In the genomic region with DNA sequence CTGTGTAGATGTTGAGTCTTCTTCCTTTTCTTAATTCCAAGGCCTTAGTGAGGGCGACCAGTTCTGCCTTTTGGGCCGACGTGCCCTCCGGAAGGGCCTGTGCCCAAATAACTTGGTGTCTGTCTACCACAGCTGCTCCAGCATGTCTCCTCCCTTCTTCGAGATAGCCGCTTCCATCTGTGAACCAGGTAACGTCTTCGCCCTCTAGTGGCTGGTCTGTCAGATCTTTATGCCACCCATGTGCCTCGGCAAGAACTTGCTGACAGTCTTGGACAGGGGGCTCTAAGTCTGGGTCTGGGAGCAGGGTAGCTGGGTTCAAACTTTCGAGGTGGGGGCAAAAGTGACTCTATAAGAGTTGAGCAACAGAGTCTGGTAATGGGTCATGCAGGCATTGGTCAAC, we compare ENCODE assay signal across 13 mouse cellular contexts. TPM values are rescaled to one million over a fixed set of nuclear protein-coding genes. Genes with fewer than 3 reads are reported as not detected.
DNase-seq lines count a peak whose midpoint lies in the region; ATAC-seq and TF ChIP-seq lines count a peak whose summit lies in the region.
"Not testable (repeated sequence)": the region's sequence is repeated elsewhere in the genome, so short reads cannot be mapped to it uniquely, and the experiment has no call there.
"Had no signal": no experiment of that assay in that cellular context is flagged by ENCODE, and none has a peak within 500 bp of the region (broad histone marks: within the 10 kb centered on the region; RNA-seq: fewer than 3 reads in every experiment).

No protein-coding gene starts in this region.

- H3K4me2 ChIP-seq in embryonic facial prominence, embryonic 14.5 days (ENCODE audit: low read depth, low read length); intestine, postnatal 0 days (replicated peaks; ENCODE audit: low read depth); midbrain, postnatal 0 days (ENCODE audit: low read depth, low read length, poor library complexity, severe bottlenecking): not testable (repeated sequence)

- not testable (repeated sequence) for H3K4me3 ChIP-seq in ES-Bruce4 (ENCODE audit: low read depth, low read length); embryonic facial prominence, embryonic 14.5 days (ENCODE audit: low read depth, low read length); intestine, postnatal 0 days (ENCODE audit: low read depth, low read length); limb, embryonic 10.5 days; midbrain, postnatal 0 days (ENCODE audit: low read depth, low read length)

- DNase-seq in adrenal gland, postnatal 14 days, result peak; percentile 49
- DNase-seq in embryonic facial prominence, embryonic 14.5 days (ENCODE audit: low spot score), result peak; percentile 0
- peak; percentile 29 for DNase-seq in limb, embryonic 10.5 days (ENCODE audit: low spot score)
- DNase-seq in midbrain, postnatal 0 days (ENCODE audit: low spot score), result not testable (repeated sequence)
- DNase-seq in thymus, adult 18-20 months, result peak; percentile 2 to 5

- H3K27me3 ChIP-seq in ES-Bruce4 (ENCODE audit: control insufficient read depth, insufficient read depth, low read length, poor library complexity, severe bottlenecking); embryonic facial prominence, embryonic 14.5 days (replicated peaks; ENCODE audit: control insufficient read depth, insufficient read depth, low read length); intestine, postnatal 0 days (replicated peaks; ENCODE audit: control insufficient read depth, insufficient read depth, low read length); limb, embryonic 10.5 days (ENCODE audit: low read depth, poor library complexity, severe bottlenecking); midbrain, postnatal 0 days (ENCODE audit: insufficient read depth, low read length): not testable (repeated sequence)

- not testable (repeated sequence) for TF ChIP-seq EP300 in ES-Bruce4 (IDR thresholded peaks at IDR 0.05; ENCODE audit: insufficient read depth, low read depth, low read length)

- H3K36me3 ChIP-seq in ES-Bruce4 (ENCODE audit: control insufficient read depth, insufficient read depth, low read length, poor library complexity, severe bottlenecking); embryonic facial prominence, embryonic 14.5 days (ENCODE audit: control insufficient read depth, insufficient read depth, low read length); intestine, postnatal 0 days (ENCODE audit: control insufficient read depth, insufficient read depth); limb, embryonic 10.5 days; midbrain, postnatal 0 days (ENCODE audit: insufficient read depth, low read length): not testable (repeated sequence)

- WGBS in embryonic facial prominence, embryonic 14.5 days, result 52% methylated on average over 10 of the region's 10 CpGs
- WGBS in intestine, postnatal 0 days, result 51% methylated on average over 10 of the region's 10 CpGs
- 56% methylated on average over 10 of the region's 10 CpGs for WGBS in limb, embryonic 10.5 days
- WGBS in midbrain, postnatal 0 days, result 62% methylated on average over 10 of the region's 10 CpGs

- ATAC-seq in embryonic facial prominence, embryonic 14.5 days (ENCODE audit: low read depth); intestine, postnatal 0 days; midbrain, postnatal 0 days (ENCODE audit: low FRiP score): not testable (repeated sequence)

- not testable (repeated sequence) for H3K27ac ChIP-seq in ES-Bruce4 (ENCODE audit: insufficient read depth, low read length); embryonic facial prominence, embryonic 14.5 days (replicated peaks; ENCODE audit: low read depth, low read length); intestine, postnatal 0 days (ENCODE audit: low read depth, low read length); limb, embryonic 10.5 days; midbrain, postnatal 0 days (ENCODE audit: low read depth, low read length)

- H3K9me3 ChIP-seq in ES-Bruce4 (replicated peaks; ENCODE audit: control insufficient read depth, insufficient read depth, low read length, poor library complexity, severe bottlenecking); embryonic facial prominence, embryonic 14.5 days (ENCODE audit: control insufficient read depth, low read length); intestine, postnatal 0 days (ENCODE audit: control insufficient read depth); limb, embryonic 10.5 days (replicated peaks); midbrain, postnatal 0 days (ENCODE audit: low read length): not testable (repeated sequence)

- peak; percentile 46 for TF ChIP-seq CTCF in ES-Bruce4 (IDR thresholded peaks at IDR 0.05; ENCODE audit: low read depth, low read length)
- TF ChIP-seq CTCF in intestine, postnatal 0 days (IDR thresholded peaks at IDR 0.05; ENCODE audit: low read depth), result peak; percentile 74
- peak; percentile 4; the same call in 1 of the 2 replicates for TF ChIP-seq CTCF in midbrain, postnatal 0 days (IDR thresholded peaks at IDR 0.05)

- H3K9ac ChIP-seq in ES-Bruce4 (ENCODE audit: low read depth, poor library complexity, severe bottlenecking); embryonic facial prominence, embryonic 14.5 days (ENCODE audit: low read depth, low read length); intestine, postnatal 0 days (ENCODE audit: low read depth, low read length); midbrain, postnatal 0 days (replicated peaks; ENCODE audit: low read length, poor library complexity, severe bottlenecking): not testable (repeated sequence)

- not testable (repeated sequence) for H3K4me1 ChIP-seq in ES-Bruce4 (ENCODE audit: control insufficient read depth, insufficient read depth, low read length); embryonic facial prominence, embryonic 14.5 days (ENCODE audit: control insufficient read depth, insufficient read depth, low read length); intestine, postnatal 0 days (replicated peaks; ENCODE audit: control insufficient read depth, insufficient read depth, low read length); limb, embryonic 10.5 days; midbrain, postnatal 0 days (ENCODE audit: insufficient read depth, low read length)

- TF ChIP-seq POLR2A in ES-Bruce4 (IDR thresholded peaks at IDR 0.05; ENCODE audit: insufficient read depth, low read length), result not testable (repeated sequence)

RNA-seq across cellular contexts. Expression of a gene that starts 2.6 kb away (rescaled TPM):
- not detected in 2 replicates for polyA plus RNA-seq in ES-Bruce4 (2011; ENCODE audit: insufficient read depth, insufficient read length, low read depth, missing spikeins)
- total RNA-seq in adrenal gland, postnatal 14 days (2021), result 0.15 TPM in 1 of 2 replicates, not detected in the other
- not detected in 2 replicates for polyA plus RNA-seq in embryonic facial prominence, embryonic 14.5 days (2014; fragmentation: Nextera tagmentation; extraction: Ambion mirVana)
- 0.21 TPM in 1 of 2 replicates, not detected in the other for polyA plus RNA-seq in intestine, postnatal 0 days (2015; fragmentation: Nextera tagmentation; extraction: Ambion mirVana)
- polyA plus RNA-seq in limb, embryonic 10.5 days (2016; fragmentation: Nextera tagmentation; extraction: Ambion mirVana), result not detected in 2 replicates
- total RNA-seq in midbrain, postnatal 0 days (2014; rRNA removed), result not detected in 2 replicates
- not detected in 2 replicates for polyA plus RNA-seq in midbrain, postnatal 0 days (2015; fragmentation: Nextera tagmentation; extraction: Ambion mirVana)
- total RNA-seq: G1E; hematopoietic stem cell, adult 5-6 weeks; layer of hippocampus, postnatal 36 days had no signal
- polyA plus RNA-seq: G1E; limb, embryonic 15.5 days had no signal

RNA-seq across cellular contexts. Expression of a gene that starts 26.9 kb away (rescaled TPM):
- polyA plus RNA-seq in ES-Bruce4 (2011; ENCODE audit: insufficient read depth, insufficient read length, low read depth, missing spikeins), result not detected in 2 replicates
- not detected in 2 replicates for total RNA-seq in adrenal gland, postnatal 14 days (2021)
- 0.14 TPM in 1 of 2 replicates, not detected in the other for polyA plus RNA-seq in embryonic facial prominence, embryonic 14.5 days (2014; fragmentation: Nextera tagmentation; extraction: Ambion mirVana)
- polyA plus RNA-seq in intestine, postnatal 0 days (2015; fragmentation: Nextera tagmentation; extraction: Ambion mirVana), result 0.60 and 0.85 TPM in 2 replicates
- polyA plus RNA-seq in limb, embryonic 10.5 days (2016; fragmentation: Nextera tagmentation; extraction: Ambion mirVana), result not detected in 2 replicates
- total RNA-seq in midbrain, postnatal 0 days (2014; rRNA removed), result not detected in 2 replicates
- polyA plus RNA-seq in midbrain, postnatal 0 days (2015; fragmentation: Nextera tagmentation; extraction: Ambion mirVana), result not detected in 2 replicates
- total RNA-seq: heart, adult 18-20 months; hematopoietic stem cell, adult 5-6 weeks; layer of hippocampus, postnatal 36 days had no signal
- polyA plus RNA-seq: G1E; limb, embryonic 15.5 days had no signal

RNA-seq across cellular contexts. Expression of a gene that starts 39.0 kb away (rescaled TPM):
- not detected in 2 replicates for polyA plus RNA-seq in ES-Bruce4 (2011; ENCODE audit: insufficient read depth, insufficient read length, low read depth, missing spikeins)
- 0.23 and 0.85 TPM in 2 replicates for total RNA-seq in adrenal gland, postnatal 14 days (2021)
- polyA plus RNA-seq in embryonic facial prominence, embryonic 14.5 days (2014; fragmentation: Nextera tagmentation; extraction: Ambion mirVana), result 0.31 TPM in 1 of 2 replicates, not detected in the other
- polyA plus RNA-seq in intestine, postnatal 0 days (2015; fragmentation: Nextera tagmentation; extraction: Ambion mirVana), result 26.2 and 33.1 TPM in 2 replicates
- polyA plus RNA-seq in limb, embryonic 10.5 days (2016; fragmentation: Nextera tagmentation; extraction: Ambion mirVana), result not detected in 2 replicates
- 0.16 and 0.42 TPM in 2 replicates for total RNA-seq in midbrain, postnatal 0 days (2014; rRNA removed)
- polyA plus RNA-seq in midbrain, postnatal 0 days (2015; fragmentation: Nextera tagmentation; extraction: Ambion mirVana), result 0.39 and 0.80 TPM in 2 replicates
- total RNA-seq: hematopoietic stem cell, adult 5-6 weeks; layer of hippocampus, postnatal 36 days had no signal
- polyA plus RNA-seq: G1E; limb, embryonic 15.5 days had no signal

RNA-seq across cellular contexts. Expression of a gene that starts 51.0 kb away (rescaled TPM):
- not detected in 2 replicates for polyA plus RNA-seq in ES-Bruce4 (2011; ENCODE audit: insufficient read depth, insufficient read length, low read depth, missing spikeins)
- total RNA-seq in adrenal gland, postnatal 14 days (2021), result 0.41 and 4.8 TPM in 2 replicates
- polyA plus RNA-seq in embryonic facial prominence, embryonic 14.5 days (2014; fragmentation: Nextera tagmentation; extraction: Ambion mirVana), result 0.43 TPM in 1 of 2 replicates, not detected in the other
- polyA plus RNA-seq in intestine, postnatal 0 days (2015; fragmentation: Nextera tagmentation; extraction: Ambion mirVana), result 30.9 and 31.4 TPM in 2 replicates
- not detected in 2 replicates for polyA plus RNA-seq in limb, embryonic 10.5 days (2016; fragmentation: Nextera tagmentation; extraction: Ambion mirVana)
- total RNA-seq in midbrain, postnatal 0 days (2014; rRNA removed), result not detected in 2 replicates
- not detected in 2 replicates for polyA plus RNA-seq in midbrain, postnatal 0 days (2015; fragmentation: Nextera tagmentation; extraction: Ambion mirVana)
- total RNA-seq: hematopoietic stem cell, adult 5-6 weeks; megakaryocyte, adult 5-6 weeks had no signal
- polyA plus RNA-seq: G1E had no signal

RNA-seq across cellular contexts. Expression of a gene that starts 58.1 kb away (rescaled TPM):
- polyA plus RNA-seq in ES-Bruce4 (2011; ENCODE audit: insufficient read depth, insufficient read length, low read depth, missing spikeins), result not detected in 2 replicates
- 0.19 and 0.41 TPM in 2 replicates for total RNA-seq in adrenal gland, postnatal 14 days (2021)
- not detected in 2 replicates for polyA plus RNA-seq in embryonic facial prominence, embryonic 14.5 days (2014; fragmentation: Nextera tagmentation; extraction: Ambion mirVana)
- not detected in 2 replicates for polyA plus RNA-seq in intestine, postnatal 0 days (2015; fragmentation: Nextera tagmentation; extraction: Ambion mirVana)
- polyA plus RNA-seq in limb, embryonic 10.5 days (2016; fragmentation: Nextera tagmentation; extraction: Ambion mirVana), result not detected in 2 replicates
- total RNA-seq in midbrain, postnatal 0 days (2014; rRNA removed), result not detected in 2 replicates
- not detected in 2 replicates for polyA plus RNA-seq in midbrain, postnatal 0 days (2015; fragmentation: Nextera tagmentation; extraction: Ambion mirVana)
- total RNA-seq: heart, adult 18-20 months; hematopoietic stem cell, adult 5-6 weeks; layer of hippocampus, postnatal 36 days had no signal
- polyA plus RNA-seq: G1E; limb, embryonic 15.5 days had no signal

Comparison
In these comparisons a context has a peak if more than half of its experiments do, and no peak if none do; other contexts are left out.
1. CTCF ChIP-seq: peak in every context shown above with its lines; median percentile 74 in intestine, postnatal 0 days; 46 in ES-Bruce4; 4 in midbrain, postnatal 0 days.
2. RNA of a gene that starts 39.0 kb away (polyA plus RNA-seq): 26.2 to 33.1 TPM in intestine, postnatal 0 days; 0.39 to 0.80 TPM in midbrain, postnatal 0 days, 0.31 TPM in embryonic facial prominence, embryonic 14.5 days, not detected in ES-Bruce4 and not detected in limb, embryonic 10.5 days; every median in the first group is over 10 times any median in the second.